Mouse (Mus musculus): ENCODE measurements at regions not wholly inside any gene's neighbourhood (a gene's known extent, or its start where the extent isn't known, plus 50 kb on each side); places are given as distances from the start of the nearest gene placed in this dataset.

DNA sequence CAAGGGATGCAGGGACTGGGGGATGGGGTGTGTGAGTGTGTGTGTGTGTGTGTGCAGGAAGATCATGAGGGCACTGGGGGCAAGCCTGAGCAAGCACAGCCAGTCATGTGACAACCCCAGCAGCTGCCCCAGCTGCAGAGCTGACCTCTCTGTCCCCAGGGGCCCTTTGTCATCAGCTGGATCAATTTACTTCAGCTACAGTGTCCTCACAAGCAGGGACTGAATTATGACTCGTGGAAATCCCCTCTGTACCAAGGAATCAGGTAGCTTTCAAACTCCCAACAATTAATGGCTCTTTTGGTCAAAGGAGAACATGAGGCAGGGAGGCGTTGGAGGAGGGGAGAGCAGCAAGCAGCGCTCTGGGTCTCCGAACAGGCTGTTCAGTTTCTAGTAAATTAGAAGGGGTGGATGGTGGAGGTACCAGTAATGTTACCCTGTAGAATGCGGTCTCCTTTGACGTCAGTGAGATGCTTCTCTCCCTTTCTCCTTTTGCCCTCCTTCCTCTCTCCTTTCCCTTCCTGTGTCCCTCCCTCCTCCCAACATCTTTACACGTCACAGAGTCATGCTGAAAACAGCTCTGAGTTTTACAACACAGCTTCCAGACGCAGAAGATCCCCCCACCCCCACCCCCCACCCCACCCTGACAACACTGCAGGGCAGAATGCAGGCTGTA, 106.5 kb downstream of the Tomm20 start:
- no peak for TF ChIP-seq CTCF (IDR thresholded peaks at IDR 0.05; ENCODE audit: low read depth, low read length)
- TF ChIP-seq POLR2A (IDR thresholded peaks at IDR 0.05; ENCODE audit: borderline replicate concordance, low read depth, low read length): no peak

Measured in bone marrow macrophage, adult 2 months (primary cell).